Mouse (Mus musculus): Measurements from ENCODE around the gene Pfkfb4.

Pfkfb4 gene

DNA sequence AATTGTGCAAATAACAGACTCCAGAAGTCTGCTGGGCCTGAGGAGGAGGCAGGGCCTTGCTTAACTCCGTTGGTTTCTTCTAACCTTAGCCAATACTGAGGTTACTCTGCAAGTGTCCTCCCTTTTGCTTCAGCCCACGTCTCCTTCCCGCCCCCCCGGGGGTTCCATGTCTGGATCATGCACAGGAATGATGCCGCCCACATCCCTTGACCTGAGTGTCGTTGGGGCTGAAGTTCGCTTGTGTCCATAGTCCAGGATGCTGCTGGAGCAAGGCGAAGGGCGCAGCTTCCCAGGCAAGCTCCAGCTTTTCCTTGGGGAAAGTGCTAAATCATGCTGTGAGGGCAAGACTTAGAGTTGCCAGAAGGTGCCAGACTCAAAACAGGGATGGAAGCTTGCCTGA lies 4.8 kb downstream of the Pfkfb4 start:
- CTCF ChIA-PET = no interaction called here

- CTCF ChIA-PET = no interaction called here
Observed at GRCm38 (mm10) chr9:108998287-108999166, 6.9 kb downstream of the Pfkfb4 start.

GRCm38 (mm10) chr9:108999167-108999526 lies 7.6 kb downstream of the Pfkfb4 start:
- CTCF ChIA-PET = no interaction called here

GRCm38 (mm10) chr9:109000726-109001125 lies 9.1 kb downstream of the Pfkfb4 start:
- CTCF ChIA-PET = interaction anchor here (0.7 kb wide), 1 partner anchor 17 kb away, joined by 3 read pairs; no protein-coding TSS in a partner anchor

GRCm38 (mm10) chr9:109003201-109003600 lies 11.6 kb downstream of the Pfkfb4 start:
- CTCF ChIA-PET = interaction anchor here (1.0 kb wide), 1 partner anchor 42 kb away, joined by 3 read pairs; no protein-coding TSS in a partner anchor

GRCm38 (mm10) chr9:109007025-109007780 lies 15.6 kb downstream of the Pfkfb4 start:
- CTCF ChIA-PET = interaction anchor here (0.5 kb wide), 1 partner anchor 237 kb away, joined by 3 read pairs; no protein-coding TSS in a partner anchor

GRCm38 (mm10) chr9:109008081-109008480 lies 16.5 kb downstream of the Pfkfb4 start:
- CTCF ChIA-PET = no interaction called here

DNA sequence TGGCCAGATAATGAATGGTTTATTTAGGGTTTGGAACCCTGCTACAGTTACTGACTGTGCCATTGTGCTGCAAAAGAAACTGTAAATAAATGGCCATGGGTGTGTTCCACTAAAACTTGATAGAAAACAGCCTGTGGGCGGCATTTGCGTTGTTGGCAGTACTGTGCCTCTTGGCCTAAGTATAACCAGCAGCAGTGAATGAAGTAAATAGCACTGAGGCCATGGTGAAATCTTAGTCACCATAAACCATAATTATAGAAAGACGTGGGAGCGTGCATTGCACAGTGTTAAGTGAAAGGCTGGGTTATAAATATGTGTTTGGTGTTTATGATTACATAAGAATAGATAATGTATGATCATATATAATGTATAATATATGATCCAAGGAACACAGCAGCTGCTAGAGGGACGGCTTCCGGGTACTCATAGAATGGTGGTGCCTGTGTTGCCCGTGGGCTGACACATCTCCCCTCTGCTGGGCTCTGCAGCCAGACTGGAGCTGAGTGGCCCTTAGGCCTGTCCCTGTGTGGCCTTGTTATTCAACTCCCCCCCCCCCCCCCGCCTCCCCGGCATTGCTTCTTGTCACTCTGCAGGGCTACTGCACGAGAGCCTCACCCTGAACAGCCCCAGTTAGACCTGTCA lies 17.5 kb downstream of the Pfkfb4 start:
- CTCF ChIA-PET = interaction anchor here (0.6 kb wide), 1 partner anchor 1725 kb away, joined by 9 read pairs; no protein-coding TSS in a partner anchor

DNA sequence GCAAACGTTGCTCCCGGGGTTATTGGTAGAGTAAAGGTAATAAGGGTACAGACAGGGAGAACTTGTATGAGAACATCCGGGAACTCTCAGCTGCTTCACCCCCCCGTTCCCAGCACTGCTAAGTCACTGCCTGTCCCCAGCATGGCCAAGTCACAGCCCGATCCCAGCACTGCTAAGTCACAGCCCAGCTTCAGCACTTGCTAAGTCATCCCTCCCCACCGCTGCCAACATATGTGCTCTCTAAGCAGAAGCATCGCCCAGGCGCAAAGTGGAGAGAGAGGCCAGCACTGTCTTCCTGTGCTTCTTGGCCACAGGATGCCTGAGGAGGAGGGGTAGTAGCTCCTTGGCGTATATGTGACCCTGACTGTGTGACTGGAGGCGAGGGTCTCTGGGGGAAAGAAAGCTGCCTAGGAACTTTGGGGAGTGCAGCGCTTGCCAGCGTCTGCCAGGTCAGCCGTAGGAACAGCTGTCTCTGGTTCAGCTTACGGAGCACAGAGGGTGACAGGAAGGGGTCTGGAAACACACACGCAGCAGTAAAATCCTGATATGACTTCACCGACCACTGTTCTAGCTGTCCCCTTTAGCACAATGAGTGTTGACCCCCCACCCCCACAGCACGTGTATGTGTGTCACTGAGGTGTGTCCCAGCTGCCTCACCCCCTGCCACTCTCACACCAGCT lies 18.2 kb downstream of the Pfkfb4 start:
- CTCF ChIA-PET = no interaction called here

GRCm38 (mm10) chr9:109010316-109010690 lies 18.7 kb downstream of the Pfkfb4 start:
- CTCF ChIA-PET = no interaction called here

GRCm38 (mm10) chr9:109015397-109015796 lies 23.8 kb downstream of the Pfkfb4 start:
- CTCF ChIA-PET = interaction anchor here (0.6 kb wide), 2 partner anchors 23 to 116 kb away, joined by 4 to 5 read pairs; no protein-coding TSS in a partner anchor

GRCm38 (mm10) chr9:109016973-109017604 lies 25.5 kb downstream of the Pfkfb4 start:
- CTCF ChIA-PET = interaction anchor here (0.9 kb wide), 1 partner anchor 17 kb away, joined by 3 read pairs; no protein-coding TSS in a partner anchor

GRCm38 (mm10) chr9:109021428-109021827 lies 29.9 kb downstream of the Pfkfb4 start:
- CTCF ChIA-PET = interaction anchor here (0.6 kb wide), 1 partner anchor 269 kb away, joined by 3 read pairs; no protein-coding TSS in a partner anchor

GRCm38 (mm10) chr9:109022866-109023685 lies 31.5 kb downstream of the Pfkfb4 start:
- CTCF ChIA-PET = no interaction called here

GRCm38 (mm10) chr9:109027521-109027920 lies 35.9 kb downstream of the Pfkfb4 start:
- CTCF ChIA-PET = interaction anchor here (0.5 to 1.2 kb wide), 2 partner anchors 14 to 1412 kb away, joined by 3 to 4 read pairs; no protein-coding TSS in a partner anchor

DNA sequence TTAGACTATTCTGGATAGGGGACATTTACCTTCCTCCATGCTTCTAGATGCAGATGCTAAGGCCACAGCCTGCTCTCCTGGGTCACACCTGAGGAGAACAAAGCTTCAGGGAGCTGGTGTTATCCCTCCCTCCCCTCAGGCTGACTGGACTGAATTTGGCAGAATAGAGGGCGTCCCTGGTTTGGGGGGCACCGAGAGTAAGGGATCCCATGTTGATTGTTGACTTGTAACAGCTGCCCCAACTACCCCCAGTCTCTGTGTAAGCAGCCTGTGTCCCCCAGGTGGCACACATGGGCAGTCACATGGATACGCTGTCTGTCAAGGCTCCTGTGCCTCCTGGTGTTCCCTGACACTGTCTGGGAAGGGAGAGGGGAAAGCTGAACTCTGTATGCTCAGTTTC lies 36.8 kb downstream of the Pfkfb4 start:
- CTCF ChIA-PET = no interaction called here

GRCm38 (mm10) chr9:109028919-109029318 lies 37.3 kb downstream of the Pfkfb4 start:
- CTCF ChIA-PET = no interaction called here

DNA sequence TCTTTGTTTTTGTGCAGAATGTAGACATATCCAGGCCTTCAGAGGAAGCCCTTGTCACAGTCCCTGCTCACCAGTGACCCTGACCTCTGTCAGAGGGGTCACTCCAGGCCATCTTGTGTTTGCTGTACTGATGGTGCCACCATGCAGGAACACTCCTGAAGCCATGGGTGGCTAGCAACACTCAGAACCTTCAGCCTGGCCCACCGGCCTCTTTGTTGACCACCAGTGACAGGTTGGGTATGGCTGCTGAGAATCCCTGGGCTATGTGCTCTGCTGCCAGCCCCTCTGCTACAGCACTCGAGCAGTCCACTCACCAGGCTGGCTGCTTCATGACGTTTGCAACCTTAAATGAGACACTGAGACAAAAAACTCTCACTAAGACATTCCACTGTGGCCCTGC lies 38.7 kb downstream of the Pfkfb4 start:
- CTCF ChIA-PET = no interaction called here

- CTCF ChIA-PET = no interaction called here
Observed at GRCm38 (mm10) chr9:109031001-109031400, 39.4 kb downstream of the Pfkfb4 start.

- CTCF ChIA-PET = no interaction called here
Observed at GRCm38 (mm10) chr9:109031686-109032085, 40.1 kb downstream of the Pfkfb4 start.

Measured in spleen, embryonic (tissue).